Mouse (Mus musculus) olfactory bulb, adult 2 months (tissue): Measurements from ENCODE around the gene Gadd45a.

Experiments
- CTCF ChIP-seq: fragments of 200-500 bp; IDR thresholded peaks from 2 replicates; pipeline ENCODE4 v1.5.1; 2012; ENCODE audit warnings: low read depth, mild to moderate bottlenecking, low read length, moderate library complexity; ENCODE audit not compliant: insufficient read depth
- POLR2A ChIP-seq: fragments of 200-500 bp; IDR thresholded peaks from 2 replicates; pipeline ENCODE4 v1.6.1; 2012; ENCODE audit warnings: mild to moderate bottlenecking, low read depth, low read length, moderate library complexity; ENCODE audit not compliant: insufficient read depth

DNA sequence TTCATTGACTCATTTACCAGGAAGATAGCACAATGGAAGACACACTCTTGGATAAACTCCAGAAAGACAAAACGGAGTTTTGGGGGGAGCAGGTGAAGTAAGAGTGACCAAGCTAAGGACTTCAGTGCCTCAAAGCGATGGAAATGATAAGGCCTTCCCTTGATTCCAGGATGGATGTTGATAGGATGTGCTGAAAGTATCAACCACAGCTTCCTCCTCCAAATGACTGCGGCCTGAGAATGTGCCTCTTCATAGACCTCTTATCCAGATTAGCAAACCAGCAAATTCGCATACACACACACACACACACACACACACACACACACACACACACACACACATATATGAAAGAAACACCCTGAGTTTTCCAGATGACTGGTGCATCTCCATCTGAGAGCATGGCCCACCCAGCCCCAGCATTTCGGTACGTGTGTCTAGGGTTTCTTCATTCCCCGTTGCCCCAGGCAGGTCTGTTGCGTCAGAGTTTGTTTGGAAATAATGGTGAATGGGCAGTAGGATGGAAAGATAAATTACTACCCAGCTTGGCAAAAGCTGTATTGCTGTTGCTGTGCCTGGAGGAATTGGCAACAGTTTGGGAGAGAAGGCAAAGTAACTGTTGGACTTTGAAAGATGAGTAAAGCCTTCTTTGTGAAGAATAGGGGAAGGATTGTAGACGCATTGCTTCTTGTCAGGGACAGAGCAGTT, 9.7 kb downstream of the Gadd45a start:
- TF ChIP-seq CTCF = no peak
- TF ChIP-seq POLR2A = no peak
